Mouse (Mus musculus) cortical plate, adult 2 months (tissue): Measurements from ENCODE around the gene Rreb1. TPM values are rescaled to one million over a fixed set of nuclear protein-coding genes. Genes with fewer than 3 reads are reported as not detected.

Experiments
- H3K27ac ChIP-seq: fragments of 200-500 bp; 2 replicates; pipeline ENCODE4 v1.5.1; 2012; ENCODE audit warnings: low read length, control low read depth, inconsistent platforms; ENCODE audit not compliant: insufficient read depth
- H3K4me1 ChIP-seq: fragments of 200-500 bp; 2 replicates; pipeline ENCODE4 v1.6.1; 2011; ENCODE audit warnings: low read length; ENCODE audit not compliant: control insufficient read depth, insufficient read depth
- H3K4me3 ChIP-seq: fragments of 200-500 bp; 2 replicates; pipeline ENCODE4 v1.5.1; 2011; ENCODE audit warnings: mild to moderate bottlenecking, low read length, control low read depth; ENCODE audit not compliant: insufficient read depth
- CTCF ChIP-seq: fragments of 200-500 bp; IDR thresholded peaks from 2 replicates; pipeline ENCODE4 v1.5.1; 2011; ENCODE audit warnings: mild to moderate bottlenecking, control low read depth, low read length; ENCODE audit not compliant: insufficient read depth; ENCODE audit errors: extremely low read depth
- POLR2A ChIP-seq: fragments of 200-500 bp; IDR thresholded peaks from 2 replicates; pipeline ENCODE4 v1.6.1; 2011; ENCODE audit warnings: mild to moderate bottlenecking, low read length, control low read depth; ENCODE audit not compliant: insufficient read depth; ENCODE audit errors: extremely low read depth
- polyA plus RNA-seq: library from polyadenylated mRNA; depleted of rRNA; stranded (reverse); fragments of >200 nt; gene quantifications from 2 replicates; pipeline ENCODE4 v1.2.3, GENCODE M21; 2012

Gene Rreb1
- polyA plus RNA-seq, 1 experiment = 32.0 TPM

GRCm38 (mm10) chr13:37866846-37867245 is 88.6 kb downstream of the Rreb1 start:
- TF ChIP-seq POLR2A (no peak), CTCF (no peak)
- peaks cover 3% of the 10 kb centered on the region; the same call in 1 of the 2 replicates for H3K4me1 ChIP-seq
- no peak overlapping the region for H3K27ac ChIP-seq
- H3K4me3 ChIP-seq = no peak overlapping the region

- Histone ChIP-seq H3K4me1 (no peaks in the 10 kb centered on the region), H3K27ac (no peak overlapping the region), H3K4me3 (no peak overlapping the region)
- no peak for TF ChIP-seq POLR2A
- no peak for TF ChIP-seq CTCF
Observed at GRCm38 (mm10) chr13:37870118-37870908, 92.1 kb downstream of the Rreb1 start.

GRCm38 (mm10) chr13:37872142-37872835 is 94.1 kb downstream of the Rreb1 start:
- TF ChIP-seq CTCF = no peak
- TF ChIP-seq POLR2A = no peak
- Histone ChIP-seq H3K27ac (no peak overlapping the region), H3K4me1 (no peaks in the 10 kb centered on the region), H3K4me3 (no peak overlapping the region)

GRCm38 (mm10) chr13:37873125-37873891 is 95.1 kb downstream of the Rreb1 start:
- no peak for TF ChIP-seq CTCF
- TF ChIP-seq POLR2A = no peak
- Histone ChIP-seq H3K27ac (no peak overlapping the region), H3K4me1 (no peaks in the 10 kb centered on the region), H3K4me3 (no peak overlapping the region)

GRCm38 (mm10) chr13:37875919-37876318 is 97.7 kb downstream of the Rreb1 start:
- no peaks in the 10 kb centered on the region for H3K4me1 ChIP-seq
- no peak overlapping the region for H3K4me3 ChIP-seq
- TF ChIP-seq CTCF = no peak
- TF ChIP-seq POLR2A = no peak
- no peak overlapping the region for H3K27ac ChIP-seq

- H3K4me1 ChIP-seq = no peaks in the 10 kb centered on the region
- H3K27ac ChIP-seq = no peak overlapping the region
- H3K4me3 ChIP-seq = no peak overlapping the region
- TF ChIP-seq CTCF (no peak), POLR2A (no peak)
Observed at GRCm38 (mm10) chr13:37876366-37876765, 98.2 kb downstream of the Rreb1 start.

GRCm38 (mm10) chr13:37876836-37877235 is 98.6 kb downstream of the Rreb1 start:
- no peaks in the 10 kb centered on the region for H3K4me1 ChIP-seq
- TF ChIP-seq POLR2A = no peak
- no peak for TF ChIP-seq CTCF
- H3K27ac ChIP-seq = no peak overlapping the region
- no peak overlapping the region for H3K4me3 ChIP-seq

- Histone ChIP-seq H3K4me1 (no peaks in the 10 kb centered on the region), H3K4me3 (no peak overlapping the region), H3K27ac (no peak overlapping the region)
- TF ChIP-seq POLR2A (no peak), CTCF (no peak)
Observed at GRCm38 (mm10) chr13:37877241-37877640, 99.0 kb downstream of the Rreb1 start.

- Histone ChIP-seq H3K27ac (no peak overlapping the region), H3K4me1 (no peaks in the 10 kb centered on the region), H3K4me3 (no peak overlapping the region)
- no peak for TF ChIP-seq POLR2A
- TF ChIP-seq CTCF = no peak
Observed at GRCm38 (mm10) chr13:37878918-37879331, 100.7 kb downstream of the Rreb1 start.
